Mouse (Mus musculus) intestine, embryonic 16.5 days (tissue): ENCODE data around the gene Foxl2. TPM values are rescaled to one million over a fixed set of nuclear protein-coding genes. Genes with fewer than 3 reads are reported as not detected.

Source experiments
- ATAC-seq: fragments of 200-750 bp; cut with Nextera tagmentation; 2 replicates; pipeline ENCODE4 v1.8.0; 2017; ENCODE audit warnings: moderate TSS enrichment, moderate library complexity
- H3K27ac ChIP-seq: fragments of 300-500 bp; sonication (generic); 2 replicates; pipeline ENCODE4 v1.5.1; 2014; ENCODE audit warnings: mild to moderate bottlenecking, low read length
- H3K27me3 ChIP-seq: fragments of 300-500 bp; sonication (generic); replicated peaks from 2 replicates; pipeline ENCODE4 v1.6.1; 2014; ENCODE audit warnings: low read length, control low read depth, mixed read lengths; ENCODE audit not compliant: control insufficient read depth, insufficient read depth
- H3K36me3 ChIP-seq: fragments of 300-500 bp; sonication (generic); 2 replicates; pipeline ENCODE4 v1.6.1; 2014; ENCODE audit warnings: low read length, control low read depth; ENCODE audit not compliant: control insufficient read depth, insufficient read depth
- H3K4me1 ChIP-seq: fragments of 300-500 bp; sonication (generic); 2 replicates; pipeline ENCODE4 v1.6.1; 2014; ENCODE audit warnings: low read length, control low read depth, mixed read lengths; ENCODE audit not compliant: control insufficient read depth, insufficient read depth
- H3K4me2 ChIP-seq: fragments of 300-500 bp; sonication (generic); 2 replicates; pipeline ENCODE4 v1.6.1; 2014; ENCODE audit warnings: low read depth, low read length, control low read depth
- H3K4me3 ChIP-seq: fragments of 300-500 bp; sonication (generic); 2 replicates; pipeline ENCODE4 v1.5.1; 2014; ENCODE audit warnings: mild to moderate bottlenecking, low read length
- H3K9ac ChIP-seq: fragments of 300-500 bp; sonication (generic); 2 replicates; pipeline ENCODE4 v1.6.1; 2014; ENCODE audit warnings: low read depth, low read length
- H3K9me3 ChIP-seq: fragments of 300-500 bp; sonication (generic); 2 replicates; pipeline ENCODE4 v1.6.1; 2016; ENCODE audit warnings: low read length, control low read depth; ENCODE audit not compliant: control insufficient read depth
- WGBS: fragments of 180-500 bp; shearing (Covaris S2); extraction: QIAGEN DNeasy Blood & Tissue Kit; methylation state at CpG from one replicate; pipeline ENCODE4 v1.1.7; 2014; 5-methylcytosine and 5-hydroxymethylcytosine counted together
- polyA plus RNA-seq: library from polyadenylated mRNA; unstranded; fragments of >200 nt; fragmentation: Nextera tagmentation; extraction: Ambion mirVana; gene quantifications from 2 replicates; pipeline ENCODE4 v1.2.1, GENCODE M21; 2015

Foxl2 gene
- polyA plus RNA-seq, 1 experiment from 2014 or later = not detected

- peaks cover 41% of the 10 kb centered on the region for H3K27me3 ChIP-seq
- 79% methylated on average over 1 of the region's 1 CpGs for whole genome bisulfite sequencing
- ATAC-seq = no peak; the same call in 1 of the 2 replicates
- peaks cover 8% of the 10 kb centered on the region for H3K4me1 ChIP-seq
- no peaks in the 10 kb centered on the region for H3K9me3 ChIP-seq
- H3K27ac ChIP-seq = no peak overlapping the region
- H3K4me2 ChIP-seq = no peak overlapping the region
- no peak overlapping the region for H3K4me3 ChIP-seq
- no peaks in the 10 kb centered on the region for H3K36me3 ChIP-seq
- H3K9ac ChIP-seq = no peak overlapping the region
Measured at GRCm38 (mm10) chr9:98976081-98976480, 21.0 kb downstream of the Foxl2 start.

DNA sequence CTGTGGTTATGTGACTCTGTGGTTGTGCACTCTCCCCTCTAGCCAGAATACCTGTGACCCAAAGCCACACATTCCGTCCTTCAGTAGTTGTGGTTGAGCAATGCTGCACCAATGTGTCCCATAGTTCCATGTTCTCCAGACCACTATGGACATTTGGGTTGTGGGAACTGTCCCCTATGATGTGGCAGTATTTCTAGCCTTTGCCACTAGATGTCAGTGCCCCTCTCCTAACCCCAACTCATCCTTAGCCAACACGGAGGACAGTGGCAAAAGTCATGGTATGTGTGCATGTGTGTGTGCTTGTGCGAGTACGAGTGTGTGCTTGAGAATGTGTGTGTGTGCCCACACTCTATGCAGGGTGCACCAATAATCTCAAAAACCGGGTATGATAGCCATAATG lies 21.4 kb downstream of the Foxl2 start:
- H3K9me3 ChIP-seq = no peaks in the 10 kb centered on the region
- ATAC-seq = 0 out of 2 replicates have a peak, but pooled peaks have one; percentile 11
- H3K4me3 ChIP-seq = no peak overlapping the region
- no peak overlapping the region for H3K9ac ChIP-seq
- no peak overlapping the region for H3K27ac ChIP-seq
- 48% methylated on average over 5 of the region's 5 CpGs for WGBS
- peaks cover 38% of the 10 kb centered on the region for H3K27me3 ChIP-seq
- peaks cover 8% of the 10 kb centered on the region for H3K4me1 ChIP-seq
- H3K4me2 ChIP-seq = no peak overlapping the region
- no peaks in the 10 kb centered on the region for H3K36me3 ChIP-seq

DNA sequence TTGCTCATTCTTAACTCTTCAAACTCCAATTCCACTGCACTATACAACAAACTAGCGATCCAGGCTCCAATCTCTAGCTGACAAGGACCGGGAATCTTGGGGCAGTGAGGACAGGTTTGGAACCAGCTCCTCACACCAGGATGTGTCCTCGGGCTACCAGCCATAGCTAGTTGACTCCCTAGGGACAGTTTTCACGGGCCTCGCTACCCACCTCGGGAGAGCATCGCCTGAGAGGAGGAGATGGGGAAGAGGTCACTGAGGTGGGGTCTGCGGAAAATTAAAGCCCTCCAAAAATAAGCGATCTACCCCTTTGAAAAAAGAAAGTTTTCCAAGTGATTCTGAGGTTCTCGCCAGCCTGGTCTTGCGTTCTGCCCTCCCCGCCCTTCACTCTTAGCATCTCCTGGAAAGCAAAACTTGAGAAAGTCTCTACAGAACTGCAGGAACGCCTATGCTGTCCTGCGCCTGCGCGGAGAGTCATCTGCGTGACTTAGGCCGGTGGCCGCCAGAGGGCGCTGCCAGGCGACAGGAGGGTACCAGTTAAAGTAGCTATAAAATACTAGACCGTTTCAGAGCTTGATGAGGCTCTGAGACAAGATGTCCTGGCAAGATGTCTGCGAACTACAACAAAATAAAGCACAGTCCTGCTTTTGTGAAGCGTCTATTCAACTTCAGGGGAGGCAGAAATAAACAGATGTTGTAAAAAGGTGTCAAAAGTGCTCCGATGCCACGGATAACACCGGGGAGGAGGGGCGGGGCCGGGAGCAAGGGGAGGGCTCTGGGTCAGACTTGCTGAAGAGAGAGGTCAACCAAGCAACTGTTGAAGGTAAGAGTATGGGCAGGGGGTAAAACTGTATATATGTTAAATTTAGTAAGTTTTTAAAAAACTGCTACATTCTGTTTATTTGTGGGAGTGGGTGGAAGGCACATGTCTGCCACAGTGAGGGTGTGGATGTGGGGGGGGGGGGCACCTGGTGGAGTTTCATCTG lies 24.6 kb downstream of the Foxl2 start:
- H3K4me3 ChIP-seq = peak overlapping the region; percentile 24
- H3K4me1 ChIP-seq = 0 out of 2 replicates have a peak, but pooled peaks cover 2% of the 10 kb centered on the region
- peak; percentile 78 for ATAC-seq
- no peaks in the 10 kb centered on the region for H3K36me3 ChIP-seq
- peaks cover 12% of the 10 kb centered on the region for H3K27me3 ChIP-seq
- no peak overlapping the region for H3K27ac ChIP-seq
- WGBS = 5% methylated on average over 29 of the region's 29 CpGs
- 0 out of 2 replicates have a peak overlapping the region, but pooled peaks have one; percentile 3 for H3K9ac ChIP-seq
- H3K9me3 ChIP-seq = no peaks in the 10 kb centered on the region
- H3K4me2 ChIP-seq = peak overlapping the region; percentile 41

GRCm38 (mm10) chr9:98985800-98986475 lies 30.9 kb downstream of the Foxl2 start, which contains the start of gene Faim:
TSS of gene Faim (plus strand) at chr9:98986373.
- ATAC-seq = peak; percentile 100
- no peaks in the 10 kb centered on the region for H3K9me3 ChIP-seq
- H3K9ac ChIP-seq = peak within 1 kb of the TSS; percentile 81
- H3K4me2 ChIP-seq = peak within 1 kb of the TSS; percentile 89
- peak within 1 kb of the TSS; percentile 86 for H3K4me3 ChIP-seq
- H3K27ac ChIP-seq = no peak within 1 kb of the TSS
- H3K4me1 ChIP-seq = peaks cover 4% of the 10 kb centered on the region; the same call in 1 of the 2 replicates
- H3K27me3 ChIP-seq = no peaks in the 10 kb centered on the region
- no peaks in the 10 kb centered on the region for H3K36me3 ChIP-seq
- 1% methylated on average over 45 of the region's 45 CpGs for WGBS

GRCm38 (mm10) chr9:98986476-98987096 lies 31.5 kb downstream of the Foxl2 start:
- Histone ChIP-seq H3K27ac (no peak overlapping the region), H3K27me3 (no peaks in the 10 kb centered on the region), H3K36me3 (no peaks in the 10 kb centered on the region), H3K9me3 (no peaks in the 10 kb centered on the region), H3K4me2 (peak overlapping the region; percentile 89), H3K4me3 (peak overlapping the region; percentile 86), H3K9ac (peak overlapping the region; percentile 81), H3K4me1 (peaks cover 4% of the 10 kb centered on the region; the same call in 1 of the 2 replicates)
- WGBS = under 1% methylated on average over 44 of the region's 50 CpGs
- ATAC-seq = peak; percentile 54

DNA sequence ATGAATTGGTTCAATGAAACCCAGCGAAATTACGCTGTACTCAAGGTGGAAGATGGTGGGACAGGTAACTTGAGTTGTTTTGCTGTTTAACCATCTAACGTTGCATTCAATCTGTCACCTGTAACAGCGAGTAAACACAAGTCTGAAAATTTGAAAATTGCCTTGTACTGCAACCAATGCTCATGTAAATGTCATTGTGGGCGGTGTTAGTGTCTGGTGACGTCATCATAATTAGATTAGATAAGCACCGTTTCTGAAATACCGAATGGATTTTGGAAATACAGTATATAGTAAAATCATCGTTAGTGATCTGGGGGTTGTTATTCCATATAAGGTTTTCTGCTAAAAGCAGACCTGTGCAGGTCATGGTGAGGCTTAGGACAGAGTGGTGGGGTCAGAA lies 32.0 kb downstream of the Foxl2 start:
- H3K36me3 ChIP-seq = no peaks in the 10 kb centered on the region
- no peaks in the 10 kb centered on the region for H3K27me3 ChIP-seq
- H3K9ac ChIP-seq = peak overlapping the region; percentile 81; the same call in 1 of the 2 replicates
- H3K4me2 ChIP-seq = peak overlapping the region; percentile 89
- peak overlapping the region; percentile 86 for H3K4me3 ChIP-seq
- WGBS = 43% methylated on average over 9 of the region's 9 CpGs
- ATAC-seq = no peak
- no peaks in the 10 kb centered on the region for H3K9me3 ChIP-seq
- peaks cover 4% of the 10 kb centered on the region; the same call in 1 of the 2 replicates for H3K4me1 ChIP-seq
- no peak overlapping the region for H3K27ac ChIP-seq

GRCm38 (mm10) chr9:98994103-98994502 lies 39.0 kb downstream of the Foxl2 start:
- no peak for ATAC-seq
- no peaks in the 10 kb centered on the region for H3K9me3 ChIP-seq
- H3K4me2 ChIP-seq = no peak overlapping the region
- 90% methylated on average over 4 of the region's 4 CpGs for WGBS
- no peak overlapping the region for H3K4me3 ChIP-seq
- no peak overlapping the region for H3K9ac ChIP-seq
- H3K27me3 ChIP-seq = no peaks in the 10 kb centered on the region
- no peak overlapping the region for H3K27ac ChIP-seq
- H3K36me3 ChIP-seq = no peaks in the 10 kb centered on the region
- no peaks in the 10 kb centered on the region for H3K4me1 ChIP-seq

DNA sequence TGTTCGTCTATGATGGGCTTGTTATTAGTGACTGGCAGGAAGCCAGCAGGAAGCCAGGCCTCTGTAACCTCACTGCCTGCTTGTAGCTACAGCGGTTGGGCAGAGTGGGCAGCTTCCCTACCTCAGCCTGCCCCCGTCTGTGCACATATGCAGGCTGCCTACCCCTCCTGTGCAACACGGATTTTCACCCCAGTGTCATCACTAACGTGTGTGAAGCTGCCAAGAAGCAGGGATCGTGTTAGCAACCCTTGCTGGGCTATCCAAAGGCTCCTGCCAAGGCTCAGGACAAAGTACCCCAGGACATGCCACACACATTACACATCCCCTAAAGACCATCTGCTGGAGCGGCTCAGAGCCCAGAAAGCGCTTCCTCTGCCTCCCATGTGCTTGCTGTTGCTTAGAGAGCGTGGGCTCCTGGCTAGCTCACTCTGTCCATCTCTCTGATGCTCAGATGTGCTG lies 44.8 kb downstream of the Foxl2 start:
- ATAC-seq = no peak
- Histone ChIP-seq H3K4me1 (no peaks in the 10 kb centered on the region), H3K36me3 (no peaks in the 10 kb centered on the region), H3K9ac (no peak overlapping the region), H3K27me3 (no peaks in the 10 kb centered on the region), H3K9me3 (no peaks in the 10 kb centered on the region), H3K4me3 (no peak overlapping the region), H3K27ac (no peak overlapping the region), H3K4me2 (no peak overlapping the region)
- 78% methylated on average over 9 of the region's 9 CpGs for WGBS

- ATAC-seq = no peak
- WGBS = 88% methylated on average over 6 of the region's 6 CpGs
- H3K9ac ChIP-seq = no peak overlapping the region
Measured at GRCm38 (mm10) chr9:99001326-99001725, 46.2 kb downstream of the Foxl2 start.

More at GRCm38 (mm10) chr9:99001326-99001725, 46.2 kb downstream of the Foxl2 start:
- Histone ChIP-seq H3K4me3 (no peak overlapping the region), H3K9me3 (no peaks in the 10 kb centered on the region), H3K4me2 (no peak overlapping the region), H3K27ac (no peak overlapping the region), H3K36me3 (no peaks in the 10 kb centered on the region), H3K27me3 (no peaks in the 10 kb centered on the region), H3K4me1 (no peaks in the 10 kb centered on the region)
